Mouse (Mus musculus) c-Kit-positive CD71-positive TER-119-negative erythroid progenitor cells, embryonic 14.5 days (primary cell): ENCODE data around the gene Xkr7.

ENCODE experiments used
- DNase-seq: peaks from one replicate; pipeline ENCODE4 v3.0.0-alpha.2; 2013; ENCODE audit warnings: low read depth

Xkr7 gene

DNA sequence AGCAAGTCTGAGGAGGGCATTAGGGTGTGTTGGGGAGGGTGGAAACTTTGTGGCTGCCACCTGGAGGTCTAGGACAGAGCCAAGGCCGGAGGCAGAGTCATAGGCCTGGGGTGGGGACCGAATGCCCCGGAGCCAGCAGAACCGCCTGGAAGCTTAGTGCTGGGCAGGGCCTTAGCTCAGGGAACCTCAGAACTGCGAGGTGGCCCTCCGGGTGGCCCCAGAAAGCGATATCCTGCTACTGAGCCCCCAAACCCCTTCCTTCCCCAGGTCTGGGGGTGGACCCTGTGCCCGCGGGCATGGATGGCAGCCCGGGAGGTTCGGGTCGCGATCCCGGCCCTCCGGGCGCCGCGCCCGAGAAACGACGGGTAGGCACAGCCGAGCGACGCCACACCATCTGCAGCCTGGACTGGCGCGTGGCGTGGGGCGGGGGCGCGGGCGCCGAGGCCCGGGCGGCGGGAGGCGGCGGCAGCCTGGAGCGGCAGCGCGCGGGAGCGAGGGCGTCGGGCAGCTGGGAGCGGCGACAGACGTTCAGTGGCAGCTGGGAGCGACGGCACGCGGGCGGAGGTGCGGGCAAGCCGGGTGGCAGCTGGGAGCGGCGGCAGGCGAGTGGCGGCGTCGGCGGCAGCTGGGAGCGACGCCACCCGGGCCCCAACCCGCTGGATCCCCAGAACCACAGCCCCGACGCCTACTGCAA lies 40.0 kb downstream of the Xkr7 start:
- DNase-seq, result no peak

DNA sequence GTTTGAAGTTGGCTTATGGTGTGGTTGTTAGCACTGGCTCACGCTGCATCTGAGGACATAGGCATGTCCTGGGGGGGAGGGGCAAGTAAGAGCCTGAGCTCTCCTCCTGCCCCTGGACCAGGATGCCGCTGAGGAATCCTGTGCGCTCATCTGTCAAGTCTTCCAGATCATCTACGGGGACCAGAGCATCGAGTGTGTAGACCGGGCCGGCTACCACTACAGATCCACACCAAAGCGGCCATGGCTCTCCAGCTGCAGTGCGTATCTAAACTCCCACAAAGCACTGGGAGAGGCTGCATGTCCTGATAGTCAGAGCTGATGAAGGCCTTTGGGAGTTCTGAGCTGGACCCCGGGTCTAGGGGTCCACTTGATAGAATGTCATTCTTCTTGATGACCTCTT lies 43.0 kb downstream of the Xkr7 start:
- no peak for DNase-seq

DNA sequence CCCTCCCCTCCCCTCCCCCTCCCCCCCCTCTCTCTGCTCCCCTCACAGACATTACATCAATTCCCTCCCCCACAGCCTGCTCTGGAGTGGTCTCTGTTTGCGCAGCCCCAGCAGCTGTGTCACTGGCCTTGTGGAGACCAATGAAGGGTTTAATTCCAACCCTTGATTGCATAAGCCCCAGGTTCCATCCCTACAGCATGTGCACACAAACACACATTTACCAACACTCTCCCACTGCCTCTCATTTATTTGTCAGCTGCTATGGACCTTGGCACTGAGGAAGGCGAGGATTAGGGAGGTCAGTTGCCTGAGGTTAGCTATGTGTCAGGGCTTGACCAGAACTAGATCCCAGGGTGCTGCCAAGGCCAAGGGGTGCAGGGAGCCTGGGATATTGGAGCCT lies 44.3 kb downstream of the Xkr7 start:
- DNase-seq, result no peak

DNA sequence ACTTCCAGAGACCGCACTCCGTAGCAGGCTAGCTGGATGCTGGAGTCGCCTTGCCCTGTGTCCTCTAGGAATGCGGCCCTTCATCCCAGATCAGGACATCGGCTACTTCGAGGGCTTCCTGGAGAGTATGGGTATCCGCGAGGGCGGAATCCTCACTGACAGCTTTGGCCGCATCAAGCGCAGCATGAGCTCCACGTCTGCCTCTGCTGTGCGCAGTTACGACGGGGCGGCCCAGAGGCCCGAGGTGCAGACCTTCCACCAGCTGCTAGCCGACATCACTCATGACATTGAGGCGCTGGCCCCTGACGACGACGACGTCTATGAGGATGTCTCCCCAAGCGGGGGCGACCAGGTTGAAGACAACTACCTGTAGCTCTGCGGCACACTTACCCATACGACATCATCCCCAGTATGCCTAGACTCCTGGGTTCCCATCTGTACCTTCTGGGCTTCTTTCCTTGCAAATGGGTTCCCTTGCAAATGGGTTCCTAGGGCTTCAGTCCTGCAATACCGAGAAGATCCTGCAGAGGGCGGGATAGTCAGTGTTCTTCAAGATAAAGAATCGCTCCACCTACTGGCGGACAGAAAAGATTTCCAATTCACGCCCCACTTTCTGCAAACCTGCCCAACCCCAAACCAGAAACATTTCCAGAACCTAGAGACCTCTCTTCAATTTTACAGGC lies 49.3 kb downstream of the Xkr7 start:
- DNase-seq, result peak; percentile 84

DNA sequence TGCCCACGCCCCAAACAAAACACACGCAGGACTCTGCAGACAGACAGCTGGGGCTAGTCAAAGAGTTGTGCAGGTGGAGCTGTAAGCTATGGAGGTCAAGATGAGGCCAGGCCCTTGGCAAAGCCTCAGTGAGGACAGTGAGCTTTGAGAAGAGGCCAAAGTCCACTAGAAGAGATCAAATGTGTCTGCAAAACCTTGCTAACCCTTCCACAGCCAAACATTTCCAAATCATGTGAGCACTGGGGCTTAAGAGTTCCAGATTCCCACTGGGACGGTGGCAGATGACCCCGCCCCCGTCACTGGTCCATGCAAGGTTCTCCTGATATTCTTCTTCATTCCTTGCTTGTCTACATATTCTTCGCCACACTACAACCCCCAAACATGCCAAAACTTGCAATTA lies 50.2 kb downstream of the Xkr7 start:
- DNase-seq, result no peak

DNA sequence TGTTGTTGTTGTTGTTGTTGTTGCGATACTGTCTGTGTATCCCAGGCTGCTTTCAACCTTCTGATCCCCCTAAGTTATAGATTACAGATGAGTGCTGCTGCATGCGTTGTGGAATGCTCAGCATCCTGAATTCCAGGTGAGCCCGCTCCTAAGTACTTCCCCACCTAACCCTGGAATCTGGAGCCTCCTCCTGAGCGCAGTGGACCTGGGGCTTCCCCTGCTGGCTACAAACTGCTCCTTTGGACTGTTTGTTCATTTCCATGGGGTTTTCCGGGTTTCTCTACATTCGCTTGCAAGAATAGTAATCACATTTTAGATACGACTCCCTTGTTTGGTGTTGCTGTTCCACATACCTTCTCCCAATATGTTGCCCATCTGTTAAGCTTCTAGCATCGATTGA lies 51.6 kb downstream of the Xkr7 start:
- DNase-seq, result no peak

DNA sequence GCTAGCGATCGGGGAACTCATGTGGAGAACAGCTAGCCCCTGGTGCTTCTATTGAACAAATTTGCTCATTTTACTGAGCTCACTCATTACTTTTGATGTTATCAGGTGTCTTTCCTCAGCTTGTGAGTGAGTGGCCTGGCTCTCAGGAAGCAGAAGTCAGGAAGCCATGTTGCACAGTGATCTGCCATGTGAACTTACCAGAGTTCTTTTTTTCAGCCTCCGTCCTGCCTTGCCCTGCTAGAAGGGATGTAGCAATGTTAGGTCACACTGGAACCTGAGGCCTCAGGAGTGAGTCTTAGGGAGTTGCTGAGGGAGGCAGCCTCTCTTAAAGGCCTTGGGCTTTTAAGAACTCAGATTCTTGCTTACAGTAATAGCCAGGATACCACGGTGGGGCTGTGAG lies 52.2 kb downstream of the Xkr7 start:
- DNase-seq, result no peak

DNA sequence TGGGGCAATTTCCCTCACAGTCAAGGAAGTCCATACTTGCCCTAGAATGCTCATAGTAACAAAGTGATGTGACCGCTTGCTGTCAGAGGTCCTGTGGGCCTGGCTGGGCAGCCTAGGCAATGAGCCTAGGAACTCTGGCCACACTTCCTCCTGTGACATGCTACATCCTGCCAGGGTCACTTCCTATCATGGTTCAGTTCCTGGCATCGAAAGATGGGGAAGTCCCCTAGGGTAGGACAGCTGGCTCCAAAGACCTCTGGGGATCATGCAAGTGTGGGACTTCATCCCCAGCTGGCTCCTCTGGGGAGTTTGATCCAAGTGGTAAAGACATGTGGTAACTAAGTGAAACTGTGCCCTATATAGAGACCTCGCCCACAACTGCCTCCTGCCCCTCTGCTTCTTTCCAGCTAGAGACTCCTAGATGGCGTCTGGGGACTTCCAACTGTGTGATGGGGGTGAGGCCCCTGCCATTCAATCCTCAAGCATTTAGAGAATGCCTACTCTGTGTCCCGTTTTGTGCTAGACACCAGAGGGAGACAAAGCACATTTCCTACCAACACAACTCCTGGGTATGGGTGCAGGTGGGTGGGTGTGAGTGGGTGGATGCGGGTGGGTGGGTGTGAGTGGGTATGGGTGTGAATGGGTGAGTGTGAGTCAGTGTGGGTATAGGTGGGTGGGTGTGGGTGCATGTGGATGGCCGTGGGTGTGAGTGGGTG lies 52.8 kb downstream of the Xkr7 start:
- DNase-seq, result no peak

DNA sequence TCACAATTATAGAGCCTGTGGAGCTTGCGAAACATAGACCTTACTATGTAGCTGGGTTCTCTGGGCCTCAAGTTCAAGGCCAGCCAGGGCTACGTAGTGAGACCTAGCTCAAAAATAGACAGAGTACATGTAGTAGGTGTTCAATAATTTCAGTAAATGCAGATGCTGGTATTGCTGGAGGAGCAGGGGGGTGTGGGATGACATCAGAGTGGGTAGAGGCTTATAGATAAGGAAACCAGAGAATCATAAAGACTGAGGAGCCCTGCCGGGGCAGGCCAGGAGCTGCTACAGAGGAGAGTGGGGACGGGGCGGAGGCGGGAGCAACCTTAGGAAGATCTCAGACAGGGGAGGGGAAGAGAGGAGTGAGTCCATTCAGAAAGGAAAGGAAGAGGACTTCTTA lies 53.9 kb downstream of the Xkr7 start:
- DNase-seq, result no peak

DNA sequence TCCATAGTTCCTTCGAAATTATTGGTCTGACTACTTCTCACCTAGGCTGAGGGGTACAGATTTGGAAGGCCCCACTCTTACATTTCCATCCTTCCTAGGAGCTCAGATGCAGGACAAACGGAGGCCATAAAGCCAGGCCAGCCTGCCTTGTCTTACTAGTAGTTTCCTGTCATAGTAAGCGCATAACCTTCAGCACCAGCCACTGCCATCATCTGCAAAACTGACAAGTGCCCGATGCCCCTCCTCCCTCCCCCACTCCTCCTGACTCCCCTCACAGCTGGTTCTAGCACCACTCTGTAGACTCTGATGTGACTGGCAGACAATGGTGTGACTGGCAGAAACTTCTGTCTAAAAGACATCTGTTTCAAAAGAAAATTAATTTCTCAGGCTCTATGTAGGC lies 54.5 kb downstream of the Xkr7 start:
- DNase-seq, result no peak

DNA sequence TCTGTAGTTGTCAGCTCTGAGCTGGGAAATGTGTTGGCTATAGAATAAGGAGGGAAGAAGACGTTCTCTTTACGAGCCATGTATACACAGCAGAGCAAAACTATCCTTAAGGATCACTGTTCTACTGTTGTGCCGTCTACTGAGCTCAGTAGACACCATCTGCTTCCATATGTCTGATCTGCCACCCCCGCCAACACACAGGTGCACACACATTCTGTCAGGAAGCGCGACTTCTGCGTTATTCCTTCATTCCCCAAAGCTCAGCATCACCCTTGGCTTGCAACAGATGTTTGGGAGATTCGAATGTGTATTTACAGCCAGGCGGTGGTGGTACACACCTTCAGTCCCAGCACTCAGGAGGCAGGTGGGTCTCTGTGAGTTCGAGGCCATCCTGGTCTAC lies 55.4 kb downstream of the Xkr7 start:
- DNase-seq, result no peak

DNA sequence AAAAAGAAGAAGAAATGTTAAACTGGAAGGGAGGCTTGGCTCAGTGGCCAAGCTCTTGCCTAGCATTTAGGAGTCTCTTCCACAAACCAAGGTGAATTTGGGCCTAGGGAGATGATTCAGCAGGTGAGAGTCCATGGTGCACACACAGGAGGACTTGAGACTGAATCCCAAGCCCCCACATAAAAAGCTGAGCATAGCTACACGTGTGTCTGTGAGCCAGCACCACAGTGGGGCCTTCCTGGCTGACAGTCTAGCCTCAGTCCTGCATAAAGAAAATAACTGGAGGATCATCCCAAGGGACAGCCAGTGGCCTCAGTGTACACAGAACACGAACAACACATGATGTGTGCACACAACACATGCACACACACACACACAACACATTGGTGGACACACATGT lies 57.7 kb downstream of the Xkr7 start:
- no peak for DNase-seq

DNA sequence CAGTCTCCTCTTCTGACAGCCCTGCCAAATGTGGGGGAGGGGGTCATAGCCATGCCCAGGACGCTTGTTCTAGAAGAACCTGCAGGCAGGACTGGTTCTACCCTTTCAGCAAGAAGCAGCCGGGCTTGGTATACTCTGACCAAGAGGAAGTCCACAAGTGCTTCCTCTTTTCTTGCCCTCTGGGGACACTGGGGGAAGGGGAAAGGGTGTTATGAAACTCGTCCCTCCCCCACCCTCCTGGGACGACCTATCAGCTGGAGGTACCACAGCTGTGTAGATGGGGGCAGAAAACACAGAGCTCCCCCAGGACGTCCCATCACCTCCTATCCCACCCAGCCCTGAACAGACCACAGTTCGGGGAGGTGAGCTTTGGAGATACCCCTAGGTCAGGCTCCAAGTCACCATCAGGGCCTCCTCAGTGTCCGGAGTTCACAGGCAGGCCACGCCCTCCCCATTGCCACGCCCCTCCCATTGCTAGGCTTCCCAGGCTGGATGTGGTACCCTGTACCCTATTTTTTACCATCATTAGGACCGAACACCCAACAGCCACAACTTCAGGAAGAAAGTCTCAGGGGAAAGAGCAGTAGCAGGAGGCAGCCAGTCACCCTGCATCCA lies 59.0 kb downstream of the Xkr7 start:
- DNase-seq, result no peak
